Mouse (Mus musculus): ENCODE results near the gene Dnajc28.

The Dnajc28 gene

DNA sequence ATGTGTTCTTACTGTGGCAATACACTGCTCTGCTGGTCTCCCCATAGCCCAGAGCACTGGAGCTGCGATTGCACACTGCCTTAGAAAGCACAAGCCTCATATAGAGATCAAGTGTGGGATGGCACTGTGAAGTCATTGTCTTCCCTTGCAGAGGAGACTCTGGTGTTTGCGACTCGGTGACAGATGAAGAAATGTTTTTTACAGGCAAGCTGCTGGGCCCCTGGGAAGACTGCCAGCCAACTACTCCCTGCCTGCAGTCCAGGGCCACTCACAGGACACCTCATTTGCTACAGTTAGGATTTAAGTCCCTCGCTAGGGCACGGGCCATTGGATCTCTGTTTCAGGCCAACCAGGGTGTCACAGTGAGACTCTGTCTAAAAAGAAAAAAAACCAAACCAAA, 13.6 kb upstream of the Dnajc28 start:
- DNase-seq = no peak

DNA sequence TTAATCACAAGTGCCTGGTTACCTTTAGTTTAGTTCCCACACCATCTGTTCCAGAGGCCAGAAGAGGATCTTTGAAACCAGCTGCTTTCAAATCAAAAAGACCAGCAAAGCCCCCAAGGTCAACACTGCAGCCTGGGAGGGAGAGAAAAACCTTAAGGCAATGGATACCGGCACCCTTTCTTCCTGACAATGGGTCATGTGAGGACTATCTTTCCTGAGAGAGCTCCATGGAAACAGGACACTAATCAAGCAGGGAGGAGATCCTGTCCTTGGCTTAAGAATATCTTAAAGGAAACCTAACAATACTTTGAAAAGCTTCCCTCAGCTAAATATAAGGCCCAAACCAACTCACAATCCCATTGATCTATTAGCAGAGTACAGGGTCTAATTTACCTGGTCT, 11.8 kb upstream of the Dnajc28 start:
- no peak for DNase-seq

DNA sequence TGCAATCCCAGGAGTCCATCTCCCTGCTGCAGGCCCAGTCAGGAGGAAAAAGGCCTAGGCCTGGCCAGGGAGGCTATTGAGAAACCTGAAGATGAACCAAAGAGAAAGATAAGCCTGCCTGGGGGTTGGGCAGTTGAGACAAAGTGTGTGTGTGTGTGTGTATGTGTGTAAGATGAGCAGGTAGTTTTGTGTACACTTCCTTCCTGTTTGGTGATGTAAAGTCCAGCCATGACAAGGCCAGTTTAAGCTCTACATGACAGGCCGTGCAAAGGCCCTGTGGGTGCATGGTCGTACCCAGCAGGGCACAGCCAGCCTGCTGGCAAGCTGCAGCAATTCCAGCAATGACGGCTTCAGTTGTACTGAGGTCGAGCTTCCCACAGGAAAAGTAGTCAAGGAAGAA, 10.9 kb upstream of the Dnajc28 start:
- no peak for DNase-seq

DNA sequence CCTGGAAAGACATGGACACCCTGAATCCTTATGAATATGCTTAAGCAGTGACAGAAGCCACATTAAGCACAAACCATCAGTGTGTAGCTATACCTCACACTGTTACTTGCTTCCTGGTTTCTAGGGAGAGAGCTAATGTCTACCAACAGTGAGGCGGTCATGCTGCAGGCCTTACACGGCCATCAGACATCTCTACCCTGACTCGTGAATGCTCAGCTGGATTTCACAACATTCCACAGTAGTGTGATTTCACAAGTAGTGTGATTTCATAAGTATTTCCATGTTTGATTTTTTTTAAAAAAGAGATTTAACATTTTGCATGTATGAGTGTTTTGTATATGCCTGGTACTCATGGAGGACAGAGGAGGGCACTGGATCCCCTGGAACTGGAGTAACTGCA, 9.8 kb upstream of the Dnajc28 start:
- DNase-seq = no peak

DNA sequence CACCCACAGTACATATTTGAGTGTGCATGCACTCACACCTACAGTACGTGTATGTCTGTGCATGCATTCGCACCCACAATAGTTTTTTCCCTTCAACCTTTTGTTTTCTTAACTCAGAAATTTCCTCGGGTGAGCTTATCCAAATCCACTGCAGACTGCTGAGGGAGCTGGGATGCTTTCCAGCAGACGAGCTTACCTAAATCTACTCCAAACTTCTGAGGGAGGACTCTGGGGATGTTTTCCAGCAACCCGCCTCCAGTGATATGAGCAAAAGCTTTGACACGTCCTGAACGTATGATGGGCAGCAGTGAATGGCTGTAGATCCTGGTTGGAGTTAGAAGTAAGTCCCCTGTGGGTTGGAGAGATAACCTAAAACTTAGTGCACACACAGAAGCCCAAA, 9.0 kb upstream of the Dnajc28 start:
- no peak for DNase-seq

DNA sequence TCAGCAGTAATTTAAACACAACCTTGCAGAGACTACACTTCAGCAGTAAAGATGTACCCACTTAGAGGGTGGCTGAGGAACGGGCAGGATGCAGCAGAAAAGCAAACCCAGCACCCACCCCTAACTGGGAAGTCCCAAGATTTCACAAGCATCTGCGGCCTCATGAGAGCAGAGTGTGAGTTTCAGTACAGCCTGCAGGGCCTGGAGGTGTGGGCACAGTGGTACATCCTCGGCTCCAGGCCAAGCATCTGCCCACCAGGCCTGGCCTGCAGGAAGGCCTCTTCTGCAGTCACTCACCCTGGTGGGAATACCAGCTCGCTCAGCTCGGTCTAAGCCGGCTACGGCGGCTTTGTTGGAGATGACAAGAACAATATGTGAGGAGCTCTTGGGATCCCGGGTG, 4.2 kb upstream of the Dnajc28 start:
- DNase-seq = no peak

DNA sequence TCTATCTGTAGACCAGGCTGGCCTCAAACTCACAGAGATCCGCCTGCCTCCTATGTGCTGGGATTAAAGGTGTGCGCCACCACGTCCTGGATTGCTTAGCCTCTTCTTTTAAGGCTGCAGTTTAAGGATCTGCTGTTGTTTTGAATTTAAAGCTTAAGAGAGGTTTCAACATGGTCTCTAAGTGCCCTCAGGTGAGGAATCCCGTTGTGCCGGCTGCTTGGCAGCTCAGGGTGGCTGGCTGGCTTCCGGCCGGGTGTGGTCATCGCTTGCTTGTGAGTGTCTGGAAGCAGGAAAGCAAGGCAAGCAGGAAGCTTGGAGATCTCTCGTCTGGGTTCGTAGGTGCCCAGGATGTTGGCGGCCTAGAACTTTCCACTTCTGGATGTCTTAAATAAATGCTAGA, 2.2 kb upstream of the Dnajc28 start:
- DNase-seq = no peak

DNA sequence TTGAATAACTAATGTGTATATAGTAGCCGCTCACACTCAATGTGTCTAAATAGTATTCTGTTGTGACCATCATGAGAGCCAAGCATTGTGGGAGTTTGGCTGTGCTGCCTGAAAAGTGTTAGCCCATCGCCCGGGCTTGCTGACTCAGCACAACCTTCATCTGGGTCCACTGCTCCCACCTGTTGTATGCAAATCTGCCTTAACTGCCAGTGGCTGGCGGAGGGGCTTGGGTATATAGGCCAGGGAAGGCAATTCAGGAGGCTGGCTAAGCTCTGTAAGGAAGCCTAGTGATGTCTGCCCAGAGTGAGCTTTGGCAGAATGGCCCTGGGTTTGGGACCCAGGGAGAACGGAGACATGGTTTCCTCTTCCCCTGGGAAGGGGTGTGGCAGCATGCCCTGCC, 1.4 kb upstream of the Dnajc28 start:
- DNase-seq = no peak

DNA sequence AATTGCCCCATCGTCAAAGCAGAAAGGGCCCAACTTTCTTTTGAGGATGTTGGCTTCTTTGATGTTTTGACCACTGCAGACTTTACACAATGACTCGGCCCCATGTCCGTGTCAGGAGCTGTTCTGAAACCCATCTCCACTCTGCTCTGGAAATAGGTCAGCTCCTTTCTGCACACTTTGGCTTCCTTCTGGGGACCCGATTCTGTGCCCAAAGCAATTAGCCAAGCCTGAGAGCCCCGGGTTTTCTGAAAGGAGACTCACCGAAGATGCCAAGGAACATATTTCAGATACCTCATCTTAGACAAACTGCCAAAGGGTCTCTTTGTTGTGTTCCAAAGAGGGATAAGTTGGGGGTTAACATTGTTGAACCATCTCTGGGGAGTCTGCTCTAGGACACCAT, 4.3 kb downstream of the Dnajc28 start:
- DNase-seq = no peak

DNA sequence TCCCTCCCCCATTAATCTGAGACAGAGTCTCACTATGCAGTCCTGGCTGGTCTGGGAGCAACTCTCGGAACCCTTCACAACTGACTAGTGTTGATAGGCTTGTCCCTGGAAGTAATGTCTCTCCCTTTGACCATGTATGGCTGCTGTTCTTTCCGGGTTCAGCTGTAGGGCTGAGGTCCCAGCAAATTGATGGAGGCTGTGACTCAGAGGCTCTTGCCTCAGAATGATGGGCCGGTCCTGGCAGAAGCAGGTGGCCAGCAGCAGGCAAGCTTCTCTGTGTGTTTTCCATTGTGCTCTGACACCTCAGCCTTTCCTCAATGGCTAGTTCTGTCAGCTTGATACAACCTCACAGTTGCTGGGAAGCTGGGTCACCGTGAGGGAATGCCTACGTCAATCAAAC, 6.3 kb downstream of the Dnajc28 start:
- DNase-seq = no peak

DNA sequence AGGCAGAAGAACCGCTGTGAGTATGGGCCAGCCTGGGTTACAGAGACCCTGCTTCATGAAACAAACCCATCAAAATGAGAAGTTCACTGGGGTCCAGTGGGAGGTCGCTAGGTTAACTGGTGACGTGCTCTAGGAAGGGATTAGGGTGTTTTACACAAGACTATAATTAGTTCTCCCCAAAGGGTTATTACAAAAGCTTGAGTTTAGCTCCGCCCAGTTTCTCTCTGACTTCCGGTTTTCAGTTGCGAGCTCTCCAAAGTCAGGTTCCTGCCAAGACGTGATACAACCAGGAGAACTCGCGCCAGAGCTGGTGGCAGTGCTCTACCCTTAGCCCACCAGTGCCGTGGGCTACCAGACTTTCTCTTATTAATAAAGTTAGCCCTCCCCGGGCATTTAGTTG, 7.6 kb downstream of the Dnajc28 start:
- DNase-seq = no peak

DNA sequence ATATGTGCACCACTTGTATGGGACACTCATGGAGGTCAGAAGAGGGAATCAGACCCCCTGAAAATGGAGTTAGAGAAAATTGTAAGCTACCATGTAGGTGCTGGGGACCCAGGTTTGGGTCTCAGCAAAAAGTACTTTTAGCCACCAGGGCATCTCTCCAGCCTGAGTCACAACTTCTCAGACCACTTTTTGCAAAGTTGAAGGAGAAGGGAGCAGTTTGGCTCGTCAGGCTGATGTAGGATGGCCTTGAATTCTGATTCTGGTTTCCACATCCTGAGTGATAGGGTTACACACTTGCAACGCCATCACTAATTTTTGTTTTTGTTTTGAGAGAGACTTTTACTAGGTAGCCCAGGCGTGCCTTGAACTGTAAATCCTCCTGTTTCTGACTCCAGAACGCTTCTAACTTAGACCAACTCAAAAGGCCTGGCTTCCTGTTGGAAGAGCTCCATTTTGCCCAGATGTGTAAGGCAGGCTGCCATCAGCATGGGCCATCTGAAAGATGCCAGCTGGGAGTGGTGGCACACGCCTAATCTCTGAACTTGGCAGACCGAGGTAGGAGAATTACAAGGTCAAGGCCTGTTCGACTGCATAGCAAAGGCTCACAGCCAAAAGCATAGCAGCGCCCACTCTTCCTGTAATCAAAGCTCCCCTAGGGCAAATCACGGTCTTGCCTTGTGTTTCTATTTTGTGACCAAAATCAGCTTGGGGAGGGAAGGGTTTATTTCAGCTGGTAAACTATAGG, 9.2 kb downstream of the Dnajc28 start:
- no peak for DNase-seq

DNA sequence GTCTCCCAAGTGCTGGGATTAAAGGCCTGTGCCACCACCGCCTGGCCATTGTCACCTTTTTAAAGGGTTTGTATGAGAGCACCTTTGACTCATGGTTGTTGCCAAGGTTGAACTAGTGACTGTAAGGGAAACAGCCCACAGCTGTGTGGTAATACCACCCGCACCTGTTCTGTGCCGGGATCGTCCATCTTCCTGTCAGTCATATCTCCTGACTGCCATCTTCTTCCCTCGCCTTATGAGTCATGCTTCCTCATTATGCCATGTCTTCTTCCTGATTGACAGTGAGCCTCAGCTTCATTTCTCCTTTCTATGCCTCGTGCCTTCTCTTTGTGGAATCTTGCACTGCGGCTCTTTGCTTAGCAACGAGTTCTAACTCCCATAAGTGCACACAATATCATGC, 11.9 kb downstream of the Dnajc28 start:
- DNase-seq = no peak

DNA sequence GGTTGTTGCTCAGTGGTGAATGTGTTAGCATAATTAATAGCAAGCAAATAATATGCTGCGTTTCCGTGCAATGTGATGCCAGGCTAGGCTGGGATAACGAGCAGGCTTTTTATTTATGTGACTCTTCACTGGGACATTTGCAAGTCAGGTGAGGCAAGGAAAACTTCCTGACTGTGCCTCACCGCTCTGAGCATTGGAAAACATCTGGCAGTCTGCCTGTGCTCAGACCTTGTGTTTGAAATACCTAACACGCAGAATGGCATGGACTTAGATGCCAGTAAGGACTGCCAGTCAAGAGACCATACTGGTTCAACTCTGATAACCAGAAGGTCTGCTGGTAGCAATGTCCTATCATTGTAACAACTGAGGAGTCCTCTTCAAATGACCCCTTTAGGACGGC, 13.7 kb downstream of the Dnajc28 start:
- no peak for DNase-seq

DNA sequence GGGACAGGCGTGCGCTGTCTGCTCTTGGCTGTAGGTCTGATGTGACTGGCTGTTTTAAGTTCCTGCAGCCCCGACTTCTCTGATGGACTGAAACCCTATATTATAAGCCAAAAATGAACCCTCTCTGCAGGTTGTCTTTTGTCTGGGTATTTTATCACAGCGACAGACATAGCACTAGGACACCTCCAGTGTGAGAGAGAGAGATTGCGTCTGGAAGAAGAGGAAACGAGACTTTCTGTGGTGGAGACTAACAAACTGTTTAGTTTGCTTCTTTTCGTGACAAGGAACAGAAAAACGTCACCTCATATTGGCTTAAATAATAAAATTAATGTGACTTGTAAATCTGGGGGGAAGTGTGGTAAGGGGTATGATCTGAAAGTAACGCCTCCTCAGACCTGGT, 17.1 kb downstream of the Dnajc28 start:
- no peak for DNase-seq

DNA sequence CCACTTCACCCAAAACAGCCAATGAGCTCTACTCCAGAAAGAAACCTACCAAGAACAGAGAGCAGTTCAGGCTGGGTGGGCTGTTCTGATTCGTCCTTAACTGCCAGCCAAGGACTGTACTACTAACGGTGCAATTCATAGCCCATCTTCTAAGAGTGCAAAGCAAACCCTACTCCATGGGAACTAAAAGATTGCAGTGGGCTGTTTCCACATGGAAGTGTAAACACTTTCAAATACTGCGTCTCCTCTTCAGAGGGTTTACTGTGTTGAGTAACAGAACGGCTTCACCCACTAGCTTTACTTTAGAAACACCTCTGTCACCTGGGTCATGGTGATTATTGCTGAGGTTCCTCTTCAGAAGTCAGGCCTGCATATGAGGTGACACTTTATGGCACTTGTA, 17.7 kb downstream of the Dnajc28 start:
- no peak for DNase-seq

DNA sequence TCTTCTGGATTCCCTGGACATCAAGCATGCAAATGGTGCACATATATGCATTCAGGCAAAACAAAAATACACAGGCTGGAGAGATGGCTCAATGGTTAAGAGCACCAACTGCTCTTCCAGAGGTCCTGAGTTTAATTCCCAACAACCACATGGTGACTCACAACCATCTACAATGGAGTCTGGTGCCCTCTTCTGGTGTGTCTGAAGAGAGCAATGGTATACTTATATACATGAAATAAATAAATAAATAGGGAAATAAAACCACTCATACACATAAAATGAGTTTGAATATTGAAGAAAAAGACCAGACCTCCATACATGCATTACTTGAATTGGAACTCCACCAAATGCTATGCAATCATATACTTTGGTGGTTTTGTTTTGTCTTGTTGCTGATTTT, 19.6 kb downstream of the Dnajc28 start:
- no peak for DNase-seq

DNA sequence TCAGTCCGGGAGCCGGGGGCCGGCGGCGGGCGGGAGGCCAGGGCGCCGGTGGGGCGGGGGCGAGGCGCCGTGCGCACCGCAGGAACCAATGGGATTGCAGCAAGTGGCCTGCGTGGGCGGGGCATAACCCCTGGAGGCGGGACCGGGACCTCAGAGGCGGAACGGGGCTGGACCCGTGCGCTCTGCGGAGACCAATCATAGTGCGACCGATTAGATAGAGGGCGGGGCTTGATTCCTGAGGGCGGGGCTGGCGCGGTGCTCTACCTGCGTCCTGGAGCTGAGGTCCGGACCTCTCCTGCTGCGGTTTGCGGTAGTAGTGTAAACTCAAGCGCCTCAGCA, 21.2 kb downstream of the Dnajc28 start, which contains the start of gene Tmem50b:
Tmem50b (minus strand) TSS at position 129 of the 339 bp plus-strand sequence.
- DNase-seq = peak; percentile 99

DNA sequence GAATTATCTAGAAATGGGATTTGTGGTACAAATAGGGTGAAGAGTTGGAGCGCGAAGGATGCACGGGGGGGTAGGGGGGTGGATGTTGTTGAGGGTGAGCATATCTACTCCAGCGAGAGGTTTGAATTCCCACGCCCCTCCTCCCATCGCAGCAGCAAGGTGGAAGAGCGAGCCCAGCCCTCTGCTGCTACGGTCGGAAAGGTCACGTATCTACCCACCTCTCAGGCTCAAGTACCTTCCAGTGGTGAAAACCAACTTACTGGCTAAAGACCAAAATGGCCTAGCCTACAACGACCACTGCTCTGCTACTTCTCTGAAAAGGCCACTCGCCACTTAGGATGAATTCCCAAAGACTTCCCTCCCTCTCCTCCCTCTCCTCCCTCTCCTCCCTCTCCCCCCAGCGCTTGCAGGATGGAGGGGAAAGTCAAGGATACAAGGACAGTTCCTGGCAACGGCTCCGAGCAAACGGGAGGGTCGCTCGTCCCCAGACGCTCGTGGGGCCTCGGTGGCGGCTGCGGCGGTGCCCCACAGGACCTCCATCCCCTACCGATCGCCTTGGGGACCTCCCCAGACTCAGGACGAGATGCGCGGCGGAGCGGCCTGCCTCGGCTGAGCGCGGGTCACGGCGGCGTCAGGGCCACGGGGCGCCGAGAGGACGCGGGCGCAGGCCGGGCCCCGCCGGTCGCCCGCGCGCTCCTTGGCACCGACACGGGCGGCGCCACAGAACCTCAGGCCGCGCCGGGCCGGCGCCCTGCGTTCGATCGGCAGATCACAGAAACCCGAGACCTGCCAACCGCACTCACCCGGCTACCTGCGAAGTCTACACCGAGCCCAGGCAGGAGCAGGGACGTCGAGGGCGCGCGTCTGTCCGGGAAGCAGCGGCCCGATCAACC, 21.8 kb downstream of the Dnajc28 start:
- DNase-seq = peak; percentile 71

DNA sequence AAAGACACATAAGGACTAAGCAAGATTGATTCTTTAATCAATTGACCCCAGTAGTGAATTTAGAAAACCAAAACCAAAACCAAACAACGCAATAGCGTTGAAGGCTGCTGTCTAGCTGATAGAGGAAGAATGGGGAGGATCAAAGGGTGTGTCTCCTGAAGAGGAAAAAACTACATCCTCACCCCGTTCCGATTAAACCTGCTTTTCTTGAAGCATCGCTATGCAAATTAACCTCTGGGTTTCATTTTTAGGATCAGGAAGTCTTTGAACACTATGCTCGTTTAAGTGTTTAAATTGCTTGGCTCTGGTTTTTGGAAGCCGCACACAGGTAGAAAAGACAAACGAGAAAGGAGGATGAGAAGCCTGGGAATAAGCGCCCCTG, 22.4 kb downstream of the Dnajc28 start:
- no peak for DNase-seq

DNA sequence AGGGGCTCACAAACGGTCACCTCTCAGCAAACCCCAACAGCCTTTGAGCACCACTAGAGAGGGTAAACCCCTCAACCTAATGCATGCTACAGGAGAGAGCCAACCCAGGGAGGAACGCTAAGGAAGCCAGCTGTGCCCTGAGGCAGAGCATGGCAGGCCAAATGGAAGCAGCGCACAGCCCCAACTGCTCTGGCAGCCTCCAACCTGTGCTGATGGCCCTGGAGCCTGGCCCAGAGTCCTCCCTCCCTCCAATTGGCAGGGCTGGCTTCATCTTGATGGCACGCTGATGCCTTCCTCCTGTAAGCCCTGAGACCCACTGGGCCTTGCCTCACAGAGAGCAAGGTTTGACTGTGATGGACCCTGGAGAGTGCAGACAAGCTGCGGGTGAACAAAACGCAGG, 23.8 kb downstream of the Dnajc28 start:
- peak; percentile 84 for DNase-seq

DNA sequence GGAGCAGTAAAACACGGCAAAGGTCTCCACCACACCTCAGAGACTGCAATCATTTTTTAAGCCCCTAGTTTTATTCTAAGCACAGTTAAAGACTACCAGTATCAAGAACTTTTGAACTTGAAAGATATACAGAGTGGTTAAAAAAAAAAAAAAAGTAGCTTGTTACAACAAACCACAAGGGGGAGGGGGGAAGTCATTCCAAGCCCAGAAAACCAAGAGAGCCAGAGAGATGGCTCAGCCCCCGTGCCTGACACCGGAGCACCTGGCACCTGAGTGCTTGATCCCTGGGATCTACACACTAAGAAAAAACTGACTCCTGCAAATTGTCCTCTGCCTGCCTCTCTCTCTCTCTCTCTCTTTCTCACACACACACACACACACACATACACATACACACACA, 25.6 kb downstream of the Dnajc28 start:
- DNase-seq = no peak

DNA sequence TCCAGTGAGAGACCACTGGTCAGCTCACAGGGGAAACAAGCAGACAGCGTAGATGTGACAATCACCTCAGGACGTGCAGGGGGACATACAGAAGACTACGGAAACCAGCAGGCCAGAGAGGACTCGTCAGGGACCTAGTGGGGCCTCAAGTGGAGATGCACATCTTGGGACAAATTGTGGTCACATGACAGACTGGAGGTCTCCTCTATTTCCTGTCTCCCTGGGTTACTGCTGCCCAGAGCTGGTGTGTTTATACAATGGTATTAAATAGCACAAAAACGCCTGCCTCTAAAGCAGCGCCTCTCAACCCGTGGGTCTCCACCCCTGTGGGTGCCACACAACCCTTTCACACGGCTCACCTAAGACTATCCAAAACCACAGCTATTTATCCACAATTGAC, 26.7 kb downstream of the Dnajc28 start:
- no peak for DNase-seq

DNA sequence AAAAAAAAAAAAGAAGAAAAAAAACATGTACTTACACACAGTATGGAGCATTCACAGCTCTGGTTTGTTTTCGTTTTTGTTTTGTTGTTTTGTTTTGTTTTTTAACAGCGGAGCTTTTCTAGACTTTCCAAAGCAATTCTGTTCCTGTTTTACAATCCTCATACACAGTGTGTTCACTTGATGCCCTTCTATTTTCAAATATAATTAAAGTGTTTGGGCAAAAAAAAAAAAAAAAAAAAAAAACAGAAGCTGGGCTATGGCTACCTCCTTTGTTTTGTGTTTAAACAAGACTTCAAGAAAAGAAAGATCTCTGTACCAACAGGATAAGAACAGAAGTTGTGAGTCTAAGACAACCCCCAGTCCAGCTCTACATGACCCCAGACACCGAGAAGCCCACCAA, 30.1 kb downstream of the Dnajc28 start:
- no peak for DNase-seq
